Mouse (Mus musculus): Measurements from ENCODE around the gene Ddx39b. TPM values are rescaled to one million over a fixed set of nuclear protein-coding genes. Genes with fewer than 3 reads are reported as not detected.
"Not testable (repeated sequence)": the region's sequence is repeated elsewhere in the genome, so short reads cannot be mapped to it uniquely, and the experiment has no call there.

Ddx39b gene
- polyA plus RNA-seq, 1 experiment from 2014 or later, result 334 TPM

- WGBS, result 26% methylated on average over 13 of the region's 13 CpGs
- ATAC-seq (ENCODE audit: low FRiP score), result no peak
- Histone ChIP-seq H3K4me2 (peak overlapping the region; percentile 38), H3K27ac (replicated peaks) (no peak overlapping the region), H3K4me3 (replicated peaks) (peak overlapping the region; percentile 14; the same call in 1 of the 2 replicates), H3K9ac (replicated peaks) (no peak overlapping the region), H3K27me3 (replicated peaks) (0 out of 2 replicates have a peak, but pooled peaks cover 5% of the 10 kb centered on the region), H3K4me1 (no peaks in the 10 kb centered on the region), H3K9me3 (replicated peaks) (no peaks in the 10 kb centered on the region), H3K36me3 (no peaks in the 10 kb centered on the region)
Observed at GRCm38 (mm10) chr17:35276304-35276864, 34.8 kb downstream of the Ddx39b start.

DNA sequence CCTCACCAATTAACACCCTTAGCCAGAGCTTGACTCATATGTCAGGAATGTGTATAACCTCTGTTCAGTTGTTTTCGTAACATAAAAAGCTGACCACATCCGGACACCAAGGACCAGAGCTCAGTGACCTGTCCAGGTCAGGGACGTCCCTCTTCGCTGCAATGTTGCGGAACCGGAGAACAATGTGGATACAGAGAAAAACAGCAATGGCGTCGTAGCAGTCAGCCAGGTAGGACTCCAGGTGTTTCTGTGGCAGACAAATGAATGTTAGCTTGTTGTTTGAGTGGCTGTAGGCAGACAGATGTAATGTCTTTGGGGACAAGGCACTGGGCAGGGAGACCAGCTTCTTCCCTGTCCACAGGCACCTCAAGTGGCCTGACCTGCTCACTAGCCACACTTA lies 36.5 kb downstream of the Ddx39b start:
- Histone ChIP-seq H3K4me2 (no peak overlapping the region), H3K27ac (replicated peaks) (no peak overlapping the region), H3K27me3 (replicated peaks) (0 out of 2 replicates have a peak, but pooled peaks cover 5% of the 10 kb centered on the region), H3K4me1 (no peaks in the 10 kb centered on the region), H3K4me3 (replicated peaks) (no peak overlapping the region), H3K9me3 (replicated peaks) (no peaks in the 10 kb centered on the region), H3K36me3 (no peaks in the 10 kb centered on the region), H3K9ac (replicated peaks) (no peak overlapping the region)
- WGBS, result 89% methylated on average over 8 of the region's 8 CpGs
- no peak for ATAC-seq (ENCODE audit: low FRiP score)

- no peak for ATAC-seq (ENCODE audit: low FRiP score)
- Histone ChIP-seq H3K27ac (replicated peaks) (no peak overlapping the region), H3K4me3 (replicated peaks) (no peak overlapping the region), H3K9me3 (replicated peaks) (no peaks in the 10 kb centered on the region), H3K27me3 (replicated peaks) (0 out of 2 replicates have a peak, but pooled peaks cover 5% of the 10 kb centered on the region), H3K36me3 (no peaks in the 10 kb centered on the region), H3K4me1 (no peaks in the 10 kb centered on the region), H3K9ac (replicated peaks) (no peak overlapping the region), H3K4me2 (no peak overlapping the region)
- 92% methylated on average over 13 of the region's 13 CpGs for WGBS
Observed at GRCm38 (mm10) chr17:35278957-35279688, 37.6 kb downstream of the Ddx39b start.

DNA sequence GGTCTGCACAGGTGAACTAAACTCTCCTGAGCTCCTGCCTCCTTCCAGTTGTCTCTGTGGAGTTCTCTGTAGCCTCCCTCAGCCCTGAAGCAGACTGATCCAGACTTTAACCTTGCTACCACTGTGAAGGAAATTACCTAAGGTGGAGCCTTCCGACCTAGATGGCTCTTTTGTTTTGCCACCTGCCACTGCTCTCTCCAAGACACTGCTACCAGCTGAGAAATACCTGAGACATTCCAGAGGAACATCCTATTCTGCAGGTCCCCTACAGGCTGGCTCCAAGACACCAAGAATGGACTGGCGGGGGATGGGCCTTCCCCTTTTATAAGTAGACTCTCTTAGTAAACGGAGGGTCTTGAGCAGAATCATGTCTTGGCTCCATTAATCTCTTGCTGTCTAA lies 38.7 kb downstream of the Ddx39b start:
- Histone ChIP-seq H3K4me1 (no peaks in the 10 kb centered on the region), H3K4me2 (no peak overlapping the region), H3K4me3 (replicated peaks) (no peak overlapping the region), H3K27me3 (replicated peaks) (0 out of 2 replicates have a peak, but pooled peaks cover 5% of the 10 kb centered on the region), H3K36me3 (no peaks in the 10 kb centered on the region), H3K27ac (replicated peaks) (no peak overlapping the region), H3K9ac (replicated peaks) (no peak overlapping the region), H3K9me3 (replicated peaks) (no peaks in the 10 kb centered on the region)
- WGBS, result 77% methylated on average over 3 of the region's 3 CpGs
- no peak for ATAC-seq (ENCODE audit: low FRiP score)

GRCm38 (mm10) chr17:35285431-35285830 lies 43.9 kb downstream of the Ddx39b start:
- no peaks in the 10 kb centered on the region for H3K9me3 ChIP-seq (replicated peaks)
- no peak overlapping the region for H3K4me3 ChIP-seq (replicated peaks)
- no peaks in the 10 kb centered on the region for H3K27me3 ChIP-seq (replicated peaks)
- H3K4me2 ChIP-seq, result no peak overlapping the region
- no peaks in the 10 kb centered on the region for H3K36me3 ChIP-seq
- H3K4me1 ChIP-seq, result no peaks in the 10 kb centered on the region
- no peak overlapping the region for H3K9ac ChIP-seq (replicated peaks)
- no peak for ATAC-seq (ENCODE audit: low FRiP score)
- H3K27ac ChIP-seq (replicated peaks), result no peak overlapping the region

- 6% methylated on average over 5 of the region's 5 CpGs for WGBS
- not testable (repeated sequence) for H3K27me3 ChIP-seq (replicated peaks); H3K4me3 ChIP-seq (replicated peaks); H3K4me2 ChIP-seq; H3K9me3 ChIP-seq (replicated peaks); H3K9ac ChIP-seq (replicated peaks); ATAC-seq (ENCODE audit: low FRiP score); H3K36me3 ChIP-seq; H3K27ac ChIP-seq (replicated peaks); H3K4me1 ChIP-seq
Observed at GRCm38 (mm10) chr17:35295796-35296195, 54.2 kb downstream of the Ddx39b start.

GRCm38 (mm10) chr17:35300261-35300945 lies 58.9 kb downstream of the Ddx39b start:
- H3K4me3 ChIP-seq (replicated peaks); H3K27me3 ChIP-seq (replicated peaks); H3K36me3 ChIP-seq; H3K9ac ChIP-seq (replicated peaks); H3K27ac ChIP-seq (replicated peaks); H3K9me3 ChIP-seq (replicated peaks); H3K4me2 ChIP-seq; ATAC-seq (ENCODE audit: low FRiP score); H3K4me1 ChIP-seq: not testable (repeated sequence)
- 88% methylated on average over 7 of the region's 7 CpGs for WGBS

DNA sequence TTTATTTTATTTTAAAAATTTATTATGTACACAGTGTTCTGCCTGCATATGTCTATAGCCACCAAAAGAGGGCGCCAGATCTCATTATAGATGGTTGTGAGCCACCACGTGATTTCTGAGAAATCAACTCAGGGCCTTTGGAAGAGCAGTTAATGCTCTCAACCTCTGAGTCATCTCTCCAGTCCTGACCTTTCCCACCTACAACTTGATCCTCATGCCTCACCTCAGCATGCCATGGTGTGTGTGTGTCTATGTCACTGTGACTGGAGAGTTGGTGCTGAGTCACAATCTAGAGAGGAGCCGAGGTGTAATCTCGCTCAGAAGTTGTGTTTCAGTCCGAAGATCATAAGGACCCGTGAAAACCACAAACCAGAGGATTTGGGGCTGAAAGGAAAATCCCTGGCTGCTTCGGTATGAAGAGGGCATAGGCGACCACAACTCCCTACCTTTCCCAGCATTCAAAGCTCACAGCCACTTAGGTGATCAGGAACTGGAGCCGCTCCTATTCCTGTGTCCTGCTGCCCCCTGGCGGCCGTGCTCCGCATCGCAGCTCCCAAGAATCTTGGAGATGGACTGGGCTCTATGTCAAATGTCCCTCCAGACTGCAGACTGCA lies 60.2 kb downstream of the Ddx39b start:
- Histone ChIP-seq H3K9me3 (replicated peaks) (no peaks in the 10 kb centered on the region), H3K9ac (replicated peaks) (no peak overlapping the region), H3K4me3 (replicated peaks) (no peak overlapping the region), H3K4me1 (no peaks in the 10 kb centered on the region), H3K4me2 (peak overlapping the region; percentile 22), H3K27me3 (replicated peaks) (no peaks in the 10 kb centered on the region), H3K36me3 (no peaks in the 10 kb centered on the region), H3K27ac (replicated peaks) (no peak overlapping the region)
- WGBS, result 25% methylated on average over 13 of the region's 13 CpGs
- no peak for ATAC-seq (ENCODE audit: low FRiP score)

DNA sequence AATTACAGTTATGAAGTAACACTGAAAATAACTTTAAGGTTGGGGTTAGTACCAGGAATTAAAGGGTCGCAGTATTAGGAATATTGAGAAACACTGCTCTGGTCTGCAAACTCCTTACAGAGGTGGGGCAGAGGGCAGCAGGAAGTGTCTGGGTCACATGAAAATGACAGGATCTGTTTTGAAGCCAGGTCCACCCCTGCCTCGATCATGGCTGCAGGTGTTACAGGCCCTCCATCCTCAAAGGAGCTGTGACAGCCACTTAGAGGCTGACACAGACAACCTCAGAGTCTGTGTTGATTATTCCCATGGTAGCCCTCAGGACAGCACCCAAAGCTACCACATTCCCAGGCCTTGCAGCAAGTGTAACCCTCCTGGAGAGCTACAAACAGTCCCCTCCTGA lies 61.7 kb downstream of the Ddx39b start:
- Histone ChIP-seq H3K9ac (replicated peaks) (no peak overlapping the region), H3K27me3 (replicated peaks) (peaks cover 3% of the 10 kb centered on the region; the same call in 1 of the 2 replicates), H3K4me1 (no peaks in the 10 kb centered on the region), H3K4me3 (replicated peaks) (no peak overlapping the region), H3K36me3 (no peaks in the 10 kb centered on the region), H3K27ac (replicated peaks) (no peak overlapping the region), H3K9me3 (replicated peaks) (no peaks in the 10 kb centered on the region), H3K4me2 (no peak overlapping the region)
- ATAC-seq (ENCODE audit: low FRiP score), result no peak
- WGBS, result 79% methylated on average over 2 of the region's 2 CpGs

Measured in neural tube, embryonic 15.5 days (tissue).